Mouse (Mus musculus) neural tube, embryonic 11.5 days (tissue): ENCODE data around the gene Tmem115. TPM values are rescaled to one million over a fixed set of nuclear protein-coding genes. Genes with fewer than 3 reads are reported as not detected.

Source experiments
- ATAC-seq: fragments of 200-750 bp; cut with Nextera tagmentation; 2 replicates; pipeline ENCODE4 v1.8.0; 2017; ENCODE audit warnings: moderate number of reproducible peaks, mild to moderate bottlenecking, moderate TSS enrichment, moderate library complexity; ENCODE audit not compliant: insufficient read depth, low FRiP score, low TSS enrichment
- DNase-seq: peaks from one replicate; pipeline ENCODE4 v3.0.0-alpha.2; 2015; ENCODE audit warnings: low spot score
- H3K27ac ChIP-seq: fragments of 300-500 bp; sonication (generic); 2 replicates; pipeline ENCODE4 v1.5.1; 2014; ENCODE audit warnings: low read depth, mild to moderate bottlenecking, low read length
- H3K27me3 ChIP-seq: fragments of 300-500 bp; sonication (generic); 2 replicates; pipeline ENCODE4 v1.6.1; 2014; ENCODE audit warnings: mild to moderate bottlenecking, low read length, mixed read lengths; ENCODE audit not compliant: control insufficient read depth, insufficient read depth
- H3K36me3 ChIP-seq: fragments of 300-500 bp; sonication (generic); 2 replicates; pipeline ENCODE4 v1.6.1; 2014; ENCODE audit warnings: mild to moderate bottlenecking, low read length, moderate library complexity, mixed read lengths; ENCODE audit not compliant: control insufficient read depth, insufficient read depth
- H3K4me1 ChIP-seq: fragments of 300-500 bp; sonication (generic); 2 replicates; pipeline ENCODE4 v1.6.1; 2014; ENCODE audit warnings: low read length, mixed read lengths; ENCODE audit not compliant: control insufficient read depth, insufficient read depth
- H3K4me2 ChIP-seq: fragments of 300-500 bp; sonication (generic); 2 replicates; pipeline ENCODE4 v1.6.1; 2014; ENCODE audit warnings: low read depth, mild to moderate bottlenecking, moderate library complexity
- H3K4me3 ChIP-seq: fragments of 300-500 bp; sonication (generic); 2 replicates; pipeline ENCODE4 v1.5.1; 2014; ENCODE audit warnings: low read depth, low read length
- H3K9ac ChIP-seq: fragments of 300-500 bp; sonication (generic); 2 replicates; pipeline ENCODE4 v1.6.1; 2014; ENCODE audit warnings: mild to moderate bottlenecking, low read length
- H3K9me3 ChIP-seq: fragments of 300-500 bp; sonication (generic); 2 replicates; pipeline ENCODE4 v1.6.1; 2016; ENCODE audit warnings: low read length; ENCODE audit not compliant: control insufficient read depth
- WGBS: fragments of 180-500 bp; shearing (Covaris S2); extraction: QIAGEN DNeasy Blood & Tissue Kit; methylation state at CpG from one replicate; pipeline ENCODE4 v1.1.7; 2014; 5-methylcytosine and 5-hydroxymethylcytosine counted together
- polyA plus RNA-seq: library from polyadenylated mRNA; unstranded; fragments of >200 nt; fragmentation: Nextera tagmentation; extraction: Ambion mirVana; gene quantifications from 2 replicates; pipeline ENCODE4 v1.2.1, GENCODE M21; 2014

Tmem115 gene
- polyA plus RNA-seq, 1 experiment from 2014 or later: 47.0 TPM

GRCm38 (mm10) chr9:107512326-107512725, 21.4 kb upstream of the Tmem115 start:
- no peak for DNase-seq
- Histone ChIP-seq H3K4me3 (no peak overlapping the region), H3K9ac (no peak overlapping the region), H3K4me2 (no peak overlapping the region), H3K36me3 (no peaks in the 10 kb centered on the region), H3K4me1 (0 out of 2 replicates have a peak, but pooled peaks cover 6% of the 10 kb centered on the region), H3K27ac (no peak overlapping the region; the same call in none of the 2 replicates), H3K27me3 (no peaks in the 10 kb centered on the region), H3K9me3 (no peaks in the 10 kb centered on the region)
- no peak for ATAC-seq
- 76% methylated on average over 16 of the region's 16 CpGs for WGBS

GRCm38 (mm10) chr9:107514303-107514955, 19.3 kb upstream of the Tmem115 start:
- 28% methylated on average over 14 of the region's 14 CpGs for WGBS

GRCm38 (mm10) chr9:107520331-107520730, 13.4 kb upstream of the Tmem115 start:
- peaks cover 3% of the 10 kb centered on the region for H3K27me3 ChIP-seq
- DNase-seq (no peak), ATAC-seq (no peak)
- H3K4me1 ChIP-seq: peaks cover 5% of the 10 kb centered on the region; the same call in 1 of the 2 replicates
- WGBS: 51% methylated on average over 6 of the region's 6 CpGs
- H3K4me3 ChIP-seq: no peak overlapping the region
- H3K4me2 ChIP-seq: no peak overlapping the region
- no peaks in the 10 kb centered on the region for H3K9me3 ChIP-seq
- H3K36me3 ChIP-seq: no peaks in the 10 kb centered on the region
- H3K27ac ChIP-seq: no peak overlapping the region
- H3K9ac ChIP-seq: no peak overlapping the region

More at GRCm38 (mm10) chr9:107514303-107514955, 19.3 kb upstream of the Tmem115 start:
- Histone ChIP-seq H3K4me1 (0 out of 2 replicates have a peak, but pooled peaks cover 3% of the 10 kb centered on the region), H3K9ac (peak overlapping the region; percentile 3; the same call in 1 of the 2 replicates), H3K27ac (no peak overlapping the region), H3K4me2 (no peak overlapping the region), H3K27me3 (no peaks in the 10 kb centered on the region), H3K36me3 (no peaks in the 10 kb centered on the region), H3K4me3 (no peak overlapping the region), H3K9me3 (no peaks in the 10 kb centered on the region)
- DNase-seq (peak; percentile 89), ATAC-seq (peak; percentile 29; the same call in 1 of the 2 replicates)

- Histone ChIP-seq H3K27ac (no peak overlapping the region), H3K27me3 (peaks cover 11% of the 10 kb centered on the region), H3K4me1 (peaks cover 5% of the 10 kb centered on the region; the same call in 1 of the 2 replicates), H3K9ac (no peak overlapping the region), H3K4me2 (no peak overlapping the region), H3K9me3 (no peaks in the 10 kb centered on the region), H3K4me3 (no peak overlapping the region), H3K36me3 (no peaks in the 10 kb centered on the region)
- ATAC-seq: no peak
- 71% methylated on average over 5 of the region's 5 CpGs for WGBS
- DNase-seq: no peak
Measured at GRCm38 (mm10) chr9:107521190-107521589, 12.6 kb upstream of the Tmem115 start.

GRCm38 (mm10) chr9:107521711-107522399, 11.9 kb upstream of the Tmem115 start:
- ATAC-seq (0 out of 2 replicates have a peak, but pooled peaks have one; percentile 22), DNase-seq (no peak)
- WGBS: 34% methylated on average over 25 of the region's 25 CpGs
- no peaks in the 10 kb centered on the region for H3K36me3 ChIP-seq
- H3K9me3 ChIP-seq: no peaks in the 10 kb centered on the region
- peak overlapping the region; percentile 14; the same call in 1 of the 2 replicates for H3K4me2 ChIP-seq
- H3K4me3 ChIP-seq: no peak overlapping the region
- H3K27ac ChIP-seq: no peak overlapping the region
- H3K9ac ChIP-seq: peak overlapping the region; percentile 27; the same call in 1 of the 2 replicates
- H3K4me1 ChIP-seq: peaks cover 5% of the 10 kb centered on the region; the same call in 1 of the 2 replicates
- H3K27me3 ChIP-seq: peaks cover 14% of the 10 kb centered on the region

GRCm38 (mm10) chr9:107522400-107522711, 11.4 kb upstream of the Tmem115 start:
- Histone ChIP-seq H3K4me3 (no peak overlapping the region), H3K9ac (peak overlapping the region; percentile 27; the same call in 1 of the 2 replicates), H3K4me1 (peaks cover 5% of the 10 kb centered on the region; the same call in 1 of the 2 replicates), H3K4me2 (no peak overlapping the region), H3K27ac (no peak overlapping the region), H3K36me3 (no peaks in the 10 kb centered on the region), H3K27me3 (peaks cover 17% of the 10 kb centered on the region), H3K9me3 (no peaks in the 10 kb centered on the region)
- WGBS: 42% methylated on average over 2 of the region's 2 CpGs
- DNase-seq: no peak
- no peak for ATAC-seq

- Histone ChIP-seq H3K4me2 (peak overlapping the region; percentile 33), H3K9ac (no peak overlapping the region), H3K4me1 (no peaks in the 10 kb centered on the region), H3K9me3 (no peaks in the 10 kb centered on the region), H3K36me3 (no peaks in the 10 kb centered on the region), H3K4me3 (peak overlapping the region; percentile 6), H3K27ac (no peak overlapping the region), H3K27me3 (peaks cover 23% of the 10 kb centered on the region)
- DNase-seq (peak; percentile 80), ATAC-seq (peak; percentile 68)
- 5% methylated on average over 40 of the region's 44 CpGs for WGBS
Measured at GRCm38 (mm10) chr9:107526198-107527026, 7.3 kb upstream of the Tmem115 start.

GRCm38 (mm10) chr9:107534408-107535202, 860 bp downstream of the Tmem115 start:
- ATAC-seq (peak; percentile 15; the same call in 1 of the 2 replicates), DNase-seq (no peak)
- H3K9ac ChIP-seq: peak overlapping the region; percentile 82
- H3K4me1 ChIP-seq: peaks cover 27% of the 10 kb centered on the region
- no peak overlapping the region for H3K27ac ChIP-seq
- WGBS: 1% methylated on average over 40 of the region's 40 CpGs
- no peaks in the 10 kb centered on the region for H3K27me3 ChIP-seq
- peak overlapping the region; percentile 100 for H3K4me2 ChIP-seq
- H3K9me3 ChIP-seq: no peaks in the 10 kb centered on the region
- H3K36me3 ChIP-seq: peaks cover 12% of the 10 kb centered on the region; the same call in 1 of the 2 replicates
- H3K4me3 ChIP-seq: peak overlapping the region; percentile 68
